Mouse (Mus musculus): ENCODE results near the gene Cox11. TPM values are rescaled to one million over a fixed set of nuclear protein-coding genes. Genes with fewer than 3 reads are reported as not detected.

The Cox11 gene
- polyA plus RNA-seq, 2 experiments, result 26.6 to 33.7 TPM

GRCm38 (mm10) chr11:90681171-90681570 is 43.2 kb downstream of the Cox11 start:
- DNase-seq (ENCODE audit: low spot score) (no peak), ATAC-seq (ENCODE audit: low FRiP score, low read depth) (no peak)
- Histone ChIP-seq H3K9me3 (ENCODE audit: control insufficient read depth, low read length) (no peaks in the 10 kb centered on the region), H3K27me3 (ENCODE audit: control insufficient read depth, insufficient read depth, low read length) (no peaks in the 10 kb centered on the region), H3K36me3 (ENCODE audit: control insufficient read depth, insufficient read depth, low read length) (peaks cover 3% of the 10 kb centered on the region; the same call in 1 of the 2 replicates), H3K4me1 (ENCODE audit: control insufficient read depth, insufficient read depth, low read length) (no peaks in the 10 kb centered on the region), H3K9ac (ENCODE audit: low read depth, low read length, severe bottlenecking) (no peak overlapping the region), H3K4me2 (replicated peaks; ENCODE audit: low read depth, low read length, severe bottlenecking) (no peak overlapping the region), H3K27ac (replicated peaks; ENCODE audit: low read depth, low read length) (no peak overlapping the region), H3K4me3 (replicated peaks; ENCODE audit: low read length) (no peak overlapping the region)
- TF ChIP-seq POLR2A (IDR thresholded peaks at IDR 0.05; ENCODE audit: borderline replicate concordance, extremely low read depth, insufficient read depth, insufficient read length), result no peak

DNA sequence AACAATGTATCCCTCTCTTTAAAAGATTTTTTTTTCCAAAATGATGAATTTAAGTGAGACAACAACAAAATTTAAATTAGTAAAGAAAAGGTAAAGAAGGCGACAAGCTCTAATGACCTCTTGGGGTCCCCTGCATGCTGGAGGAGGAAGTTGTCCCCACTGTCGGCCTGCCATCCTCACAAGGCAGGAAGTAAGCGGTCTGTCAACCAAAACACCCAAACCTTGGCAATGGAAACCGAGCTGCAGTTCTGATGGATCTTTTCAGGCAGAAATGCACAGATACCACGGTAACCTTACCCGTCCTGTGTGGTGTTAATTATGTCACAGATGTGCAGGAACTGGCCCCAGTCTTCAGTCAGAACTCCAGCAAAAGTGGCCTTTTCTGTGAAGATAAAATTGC is 46.8 kb downstream of the Cox11 start:
- TF ChIP-seq POLR2A (IDR thresholded peaks at IDR 0.05; ENCODE audit: borderline replicate concordance, extremely low read depth, insufficient read depth, insufficient read length), result no peak
- H3K36me3 ChIP-seq (ENCODE audit: control insufficient read depth, insufficient read depth, low read length), result peaks cover 3% of the 10 kb centered on the region; the same call in 1 of the 2 replicates
- no peak overlapping the region for H3K4me3 ChIP-seq (replicated peaks; ENCODE audit: low read length)
- no peak overlapping the region for H3K4me2 ChIP-seq (replicated peaks; ENCODE audit: low read depth, low read length, severe bottlenecking)
- H3K9ac ChIP-seq (ENCODE audit: low read depth, low read length, severe bottlenecking), result no peak overlapping the region
- no peak overlapping the region for H3K27ac ChIP-seq (replicated peaks; ENCODE audit: low read depth, low read length)
- 46% methylated on average over 6 of the region's 6 CpGs for WGBS
- no peaks in the 10 kb centered on the region; the same call in 1 of the 2 replicates for H3K4me1 ChIP-seq (ENCODE audit: control insufficient read depth, insufficient read depth, low read length)
- no peak for ATAC-seq (ENCODE audit: low FRiP score, low read depth)
- H3K27me3 ChIP-seq (ENCODE audit: control insufficient read depth, insufficient read depth, low read length), result 0 out of 2 replicates have a peak, but pooled peaks cover 5% of the 10 kb centered on the region
- no peak for DNase-seq (ENCODE audit: low spot score)
- no peaks in the 10 kb centered on the region for H3K9me3 ChIP-seq (ENCODE audit: control insufficient read depth, low read length)

DNA sequence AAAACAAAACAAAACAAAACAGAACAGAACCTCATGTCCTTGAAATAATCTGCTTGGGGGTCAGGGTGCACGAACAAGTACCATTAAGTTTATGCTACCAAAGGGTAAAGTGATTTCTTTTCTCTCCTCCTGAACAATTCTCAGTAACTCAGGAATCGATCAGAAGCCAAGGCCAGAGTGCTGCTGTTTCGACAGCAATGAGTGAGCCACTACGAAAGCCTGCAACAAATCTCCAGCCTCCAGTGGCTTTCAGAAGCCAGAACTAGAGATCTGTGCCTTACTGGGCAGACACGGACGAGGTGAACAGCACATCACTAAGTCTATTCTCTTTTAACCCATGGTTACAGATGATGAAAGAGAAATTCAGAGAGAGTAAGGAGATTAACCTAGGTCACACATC is 47.2 kb downstream of the Cox11 start:
- 75% methylated on average over 6 of the region's 6 CpGs for WGBS
- Histone ChIP-seq H3K27ac (replicated peaks; ENCODE audit: low read depth, low read length) (no peak overlapping the region), H3K4me2 (replicated peaks; ENCODE audit: low read depth, low read length, severe bottlenecking) (no peak overlapping the region), H3K36me3 (ENCODE audit: control insufficient read depth, insufficient read depth, low read length) (peaks cover 3% of the 10 kb centered on the region; the same call in 1 of the 2 replicates), H3K9ac (ENCODE audit: low read depth, low read length, severe bottlenecking) (no peak overlapping the region), H3K27me3 (ENCODE audit: control insufficient read depth, insufficient read depth, low read length) (0 out of 2 replicates have a peak, but pooled peaks cover 5% of the 10 kb centered on the region), H3K4me1 (ENCODE audit: control insufficient read depth, insufficient read depth, low read length) (no peaks in the 10 kb centered on the region; the same call in 1 of the 2 replicates), H3K9me3 (ENCODE audit: control insufficient read depth, low read length) (no peaks in the 10 kb centered on the region), H3K4me3 (replicated peaks; ENCODE audit: low read length) (no peak overlapping the region)
- DNase-seq (ENCODE audit: low spot score) (no peak), ATAC-seq (ENCODE audit: low FRiP score, low read depth) (no peak)
- TF ChIP-seq POLR2A (IDR thresholded peaks at IDR 0.05; ENCODE audit: borderline replicate concordance, extremely low read depth, insufficient read depth, insufficient read length), result no peak

- ATAC-seq (ENCODE audit: low FRiP score, low read depth), result no peak
- H3K9me3 ChIP-seq (ENCODE audit: control insufficient read depth, low read length), result no peaks in the 10 kb centered on the region
- H3K27me3 ChIP-seq (ENCODE audit: control insufficient read depth, insufficient read depth, low read length), result 0 out of 2 replicates have a peak, but pooled peaks cover 5% of the 10 kb centered on the region
- DNase-seq (ENCODE audit: low spot score), result peak; percentile 37
- 72% methylated on average over 13 of the region's 13 CpGs for WGBS
- peak overlapping the region; percentile 60; the same call in 1 of the 2 replicates for H3K9ac ChIP-seq (ENCODE audit: low read depth, low read length, severe bottlenecking)
- H3K27ac ChIP-seq (replicated peaks; ENCODE audit: low read depth, low read length), result no peak overlapping the region
- peaks cover 3% of the 10 kb centered on the region; the same call in 1 of the 2 replicates for H3K36me3 ChIP-seq (ENCODE audit: control insufficient read depth, insufficient read depth, low read length)
- H3K4me3 ChIP-seq (replicated peaks; ENCODE audit: low read length), result peak overlapping the region; percentile 58
- H3K4me2 ChIP-seq (replicated peaks; ENCODE audit: low read depth, low read length, severe bottlenecking), result peak overlapping the region; percentile 85
- no peaks in the 10 kb centered on the region; the same call in 1 of the 2 replicates for H3K4me1 ChIP-seq (ENCODE audit: control insufficient read depth, insufficient read depth, low read length)
- no peak for TF ChIP-seq POLR2A (IDR thresholded peaks at IDR 0.05; ENCODE audit: borderline replicate concordance, extremely low read depth, insufficient read depth, insufficient read length)
These were observed 48.5 kb downstream of the Cox11 start for GRCm38 (mm10) chr11:90686287-90687025.

DNA sequence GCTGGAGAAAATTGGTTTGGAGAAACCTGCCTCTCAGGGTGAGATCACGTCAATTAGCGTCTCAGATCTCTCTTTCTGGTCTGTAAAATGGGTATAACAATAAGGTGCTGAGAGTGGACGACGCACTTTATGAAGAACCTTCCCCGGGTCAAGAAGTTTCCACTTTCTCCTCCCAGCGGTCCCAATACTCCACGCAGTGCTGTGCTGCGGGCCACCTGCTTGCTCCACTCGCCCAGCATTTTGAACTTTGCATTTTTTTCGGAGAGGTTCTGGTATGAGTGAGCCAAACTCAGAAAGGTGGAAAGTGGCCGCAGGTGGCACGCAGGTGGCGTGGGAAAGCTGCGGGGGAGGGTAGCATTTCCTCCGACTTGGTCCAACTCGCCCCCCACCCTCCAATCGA is 49.1 kb downstream of the Cox11 start:
- TF ChIP-seq POLR2A (IDR thresholded peaks at IDR 0.05; ENCODE audit: borderline replicate concordance, extremely low read depth, insufficient read depth, insufficient read length), result no peak
- H3K4me2 ChIP-seq (replicated peaks; ENCODE audit: low read depth, low read length, severe bottlenecking), result peak overlapping the region; percentile 85
- DNase-seq (ENCODE audit: low spot score), result no peak
- ATAC-seq (ENCODE audit: low FRiP score, low read depth), result no peak
- no peaks in the 10 kb centered on the region for H3K9me3 ChIP-seq (ENCODE audit: control insufficient read depth, low read length)
- H3K36me3 ChIP-seq (ENCODE audit: control insufficient read depth, insufficient read depth, low read length), result peaks cover 3% of the 10 kb centered on the region; the same call in 1 of the 2 replicates
- H3K9ac ChIP-seq (ENCODE audit: low read depth, low read length, severe bottlenecking), result peak overlapping the region; percentile 60
- H3K27me3 ChIP-seq (ENCODE audit: control insufficient read depth, insufficient read depth, low read length), result 0 out of 2 replicates have a peak, but pooled peaks cover 5% of the 10 kb centered on the region
- WGBS, result 3% methylated on average over 17 of the region's 17 CpGs
- H3K4me1 ChIP-seq (ENCODE audit: control insufficient read depth, insufficient read depth, low read length), result no peaks in the 10 kb centered on the region; the same call in 1 of the 2 replicates
- H3K4me3 ChIP-seq (replicated peaks; ENCODE audit: low read length), result peak overlapping the region; percentile 58
- no peak overlapping the region for H3K27ac ChIP-seq (replicated peaks; ENCODE audit: low read depth, low read length)

Measured in limb, embryonic 14.5 days (tissue).